Mouse (Mus musculus): Measurements from ENCODE around the gene Slc39a1.

DNA sequence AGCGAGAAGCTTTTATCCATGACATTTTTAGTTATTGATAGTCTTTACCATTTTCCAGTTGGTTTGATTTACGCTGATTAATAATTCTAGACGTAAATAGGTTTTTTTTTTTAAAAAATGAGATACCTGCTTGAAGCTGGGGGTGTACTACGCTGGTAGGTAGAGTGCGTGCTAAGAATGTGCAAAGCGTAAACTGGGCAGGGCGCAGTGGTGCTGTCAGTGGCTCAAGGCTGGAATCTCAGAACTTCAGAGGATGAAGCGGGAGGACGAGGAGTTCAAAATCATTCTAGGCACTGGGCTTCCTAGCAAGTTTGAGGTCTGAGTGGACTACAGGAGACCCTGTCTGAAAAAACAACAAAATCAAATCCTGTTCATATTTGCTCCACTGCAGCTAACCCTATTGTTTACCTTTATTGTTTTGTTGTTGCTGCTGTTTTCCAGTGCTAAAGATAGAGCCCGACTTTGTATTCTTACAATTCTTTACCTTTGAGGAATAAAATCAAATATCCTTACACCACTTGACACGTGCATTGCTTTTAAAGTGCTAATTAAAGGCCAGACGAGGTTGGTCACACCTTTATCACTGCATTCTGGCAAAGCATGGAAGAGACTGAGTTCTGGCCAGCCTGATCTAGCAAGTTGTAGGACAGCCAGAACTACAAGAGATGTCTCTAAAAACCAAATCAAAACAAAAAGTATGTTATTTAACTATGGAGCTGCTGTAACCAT, 33.9 kb upstream of the Slc39a1 start:
- no peak for TF ChIP-seq POLR2A (IDR thresholded peaks at IDR 0.05; ENCODE audit: insufficient read depth, low read depth, low read length)
- TF ChIP-seq CTCF (IDR thresholded peaks at IDR 0.05): no peak
- TF ChIP-seq EP300 (IDR thresholded peaks at IDR 0.05; ENCODE audit: insufficient read depth, low read depth, low read length): no peak
